Mouse (Mus musculus) embryo, embryonic 10 days (tissue): ENCODE measurements around the gene Xkrx.
A peak's percentile ranks its signal among the peaks of the same experiment; 100 is the strongest.
"Not testable (repeated sequence)": the region's sequence is repeated elsewhere in the genome, so short reads cannot be mapped to it uniquely, and the experiment has no call there.

ENCODE experiments used
- DNase-seq: peaks from one replicate; pipeline ENCODE4 v3.0.0-alpha.2; 2015; ENCODE audit warnings: low spot score

Gene Xkrx

GRCm38 (mm10) chrX:134162043-134162720 is at the start of gene Xkrx:
Xkrx (minus strand) TSS chrX:134162076.
- peak; percentile 6 for DNase-seq

GRCm38 (mm10) chrX:134211151-134211642 is 49.3 kb upstream of the Xkrx start:
- DNase-seq, result no peak

GRCm38 (mm10) chrX:134208491-134208890 is 46.6 kb upstream of the Xkrx start:
- DNase-seq, result no peak

GRCm38 (mm10) chrX:134187201-134187600 is 25.3 kb upstream of the Xkrx start, which contains the start of gene Arl13a:
Arl13a (plus strand) TSS chrX:134187501.
- DNase-seq, result not testable (repeated sequence)

- DNase-seq, result no peak
Observed at GRCm38 (mm10) chrX:134174699-134175098, 12.8 kb upstream of the Xkrx start.

- DNase-seq, result no peak
Observed at GRCm38 (mm10) chrX:134170584-134170983, 8.7 kb upstream of the Xkrx start.

DNA sequence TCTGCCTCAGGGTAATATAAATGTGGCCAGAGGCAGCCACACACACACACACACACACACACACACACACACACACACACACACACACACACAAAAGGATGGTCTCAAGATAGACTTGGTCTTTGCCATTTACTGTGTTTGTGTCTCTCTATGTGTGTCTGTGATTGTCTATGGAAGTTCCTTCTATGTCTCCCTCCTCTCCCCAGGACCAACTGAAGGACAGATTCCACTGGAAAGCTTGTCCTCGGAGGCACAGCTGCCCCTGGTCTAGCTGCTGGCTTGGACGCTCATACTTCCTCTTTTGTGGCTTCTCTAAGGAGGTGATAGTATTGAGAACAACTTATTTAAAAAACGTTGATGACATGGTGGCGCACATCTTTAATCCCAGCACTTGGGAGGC is 1.6 kb upstream of the Xkrx start:
- DNase-seq, result no peak

DNA sequence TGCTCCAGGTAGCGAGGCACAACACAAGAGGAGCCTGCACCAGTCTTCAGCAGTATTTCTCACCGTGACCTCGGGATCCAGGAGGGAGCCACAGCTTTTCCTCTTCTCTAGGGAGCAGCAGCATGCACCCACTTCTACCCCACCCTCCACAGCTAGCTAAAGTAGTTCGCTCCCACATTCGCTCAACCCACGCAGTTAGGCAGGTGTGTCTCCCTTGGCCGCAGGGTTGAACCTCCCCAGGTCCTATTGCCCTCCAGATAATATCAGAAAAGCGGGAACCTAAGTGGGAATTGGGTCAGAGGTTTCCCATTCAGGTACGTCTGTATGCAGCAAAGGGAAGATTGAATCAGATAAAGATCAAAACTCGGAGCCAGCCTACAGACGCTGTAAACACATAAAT is 950 bp upstream of the Xkrx start:
- DNase-seq, result no peak

DNA sequence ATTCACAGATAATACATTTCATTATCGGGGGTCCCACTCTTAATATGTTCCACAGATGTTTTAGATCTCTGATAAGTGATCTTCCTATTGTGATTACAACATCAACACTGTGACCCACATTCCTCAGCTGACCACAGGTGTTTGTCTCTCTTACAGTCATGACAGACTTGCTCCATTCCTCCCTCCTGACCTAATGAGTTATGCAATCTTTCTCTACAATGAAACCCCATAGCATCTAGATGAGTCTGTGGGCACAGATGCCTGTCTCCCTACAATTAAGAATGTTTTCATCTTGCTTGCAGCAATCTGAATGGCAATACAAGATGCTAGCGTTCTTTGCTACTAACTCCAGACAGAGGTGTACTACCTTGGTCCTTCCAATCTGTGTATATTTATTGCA is 1.4 kb downstream of the Xkrx start:
- no peak for DNase-seq

DNA sequence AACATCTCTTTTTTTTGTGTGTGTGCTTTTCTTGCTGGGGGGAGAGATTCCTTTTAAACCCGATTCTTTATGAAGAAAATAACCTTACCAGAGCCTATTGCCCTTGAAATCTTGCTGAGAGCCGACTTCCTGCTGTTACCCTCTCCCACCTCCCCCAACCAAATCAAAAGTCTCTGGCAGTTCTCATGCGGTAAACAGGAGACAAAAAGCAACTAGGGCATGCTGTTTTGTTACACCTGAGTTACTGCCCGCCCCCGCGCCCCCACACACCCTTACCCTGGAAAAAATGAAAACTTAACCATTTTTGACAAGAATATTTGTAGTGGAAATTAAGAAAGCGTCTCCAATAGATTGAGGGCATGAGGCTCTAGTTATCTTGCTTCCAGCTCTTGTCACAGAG is 3.7 kb downstream of the Xkrx start:
- no peak for DNase-seq

- no peak for DNase-seq
Observed at GRCm38 (mm10) chrX:134141986-134142385, 19.9 kb downstream of the Xkrx start.

DNA sequence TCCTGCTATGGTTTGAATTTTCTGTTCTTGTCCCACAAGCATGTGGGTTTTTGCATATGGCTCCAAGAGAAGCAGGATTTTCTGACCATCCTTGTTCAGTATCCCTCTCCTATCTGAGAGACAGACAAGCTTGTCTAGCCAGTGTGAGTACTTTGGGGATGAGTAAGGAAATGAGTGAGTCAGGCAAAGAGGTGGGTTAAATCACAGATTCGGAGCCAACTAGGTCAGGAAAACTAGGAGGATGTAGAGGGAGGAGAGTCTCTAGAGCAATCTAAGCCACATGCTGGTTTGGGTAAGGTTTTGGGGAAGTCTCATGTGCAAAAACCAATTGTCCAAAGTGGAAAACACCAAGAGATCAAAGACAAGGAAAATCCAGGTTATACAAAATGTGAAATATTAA is 20.3 kb downstream of the Xkrx start:
- DNase-seq, result no peak

GRCm38 (mm10) chrX:134140024-134140423 is 21.9 kb downstream of the Xkrx start:
- no peak for DNase-seq

GRCm38 (mm10) chrX:134133821-134134220 is 28.1 kb downstream of the Xkrx start:
- no peak for DNase-seq

DNA sequence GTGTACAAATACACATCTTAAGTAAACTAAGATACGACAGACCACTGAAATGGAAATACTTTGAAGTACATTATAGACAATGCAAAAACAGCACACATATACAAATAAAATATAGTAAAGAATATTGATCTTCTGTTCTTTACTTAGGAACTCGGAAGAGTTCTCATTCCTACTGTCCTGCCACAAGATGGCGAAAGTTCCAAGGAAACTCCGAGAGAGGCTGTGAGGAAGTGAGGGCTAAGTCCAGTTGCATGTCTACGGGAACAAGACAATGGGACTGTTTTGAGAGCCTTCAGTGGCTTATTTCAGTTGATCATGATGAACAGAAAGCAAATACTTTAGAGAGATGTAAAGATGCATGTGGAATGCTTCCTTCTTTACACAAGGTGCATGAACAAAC is 29.6 kb downstream of the Xkrx start:
- peak; percentile 56 for DNase-seq

- no peak for DNase-seq
Observed at GRCm38 (mm10) chrX:134128549-134128948, 33.3 kb downstream of the Xkrx start.

- DNase-seq, result no peak
Observed at GRCm38 (mm10) chrX:134116417-134116816, 45.5 kb downstream of the Xkrx start.

DNA sequence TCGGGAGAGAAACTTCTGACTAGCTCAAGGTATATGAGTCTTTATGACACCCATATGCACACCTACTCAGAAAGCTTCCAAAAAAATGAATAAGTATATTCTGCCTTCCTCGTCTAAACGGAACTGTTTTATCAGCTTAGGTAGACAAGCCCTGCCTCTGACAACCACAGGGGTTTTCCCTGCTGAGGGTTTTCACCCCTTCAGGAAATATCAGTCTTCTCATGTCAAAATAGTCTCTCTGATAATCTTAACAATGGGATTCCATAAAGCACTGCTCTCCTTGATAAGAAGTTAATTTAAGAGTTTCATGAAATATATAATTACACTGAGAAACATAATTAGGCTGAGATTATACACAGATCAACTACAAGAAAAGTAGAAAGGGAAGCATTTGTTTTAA is 50.1 kb downstream of the Xkrx start:
- DNase-seq, result no peak

GRCm38 (mm10) chrX:134102641-134103040 is 59.2 kb downstream of the Xkrx start:
- DNase-seq, result no peak
